Mouse (Mus musculus) G1E (cell line): ENCODE data around the gene Hnrnpa0. TPM values are rescaled to one million over a fixed set of nuclear protein-coding genes. Genes with fewer than 3 reads are reported as not detected.

Source experiments
- ATAC-seq: 2 replicates; pipeline ENCODE4 v1.8.0; 2016; ENCODE audit warnings: mild to moderate bottlenecking; ENCODE audit not compliant: insufficient number of reproducible peaks, poor library complexity, low FRiP score, severe bottlenecking; ENCODE audit errors: extremely low read depth
- DNase-seq: peaks from one replicate; pipeline ENCODE4 v3.0.0; 2012; ENCODE audit warnings: low spot score
- H3K27me3 ChIP-seq: 2 replicates; pipeline ENCODE4 v1.6.1; 2012; ENCODE audit warnings: mild to moderate bottlenecking, low read length, inconsistent platforms; ENCODE audit not compliant: insufficient read depth
- H3K36me3 ChIP-seq: replicated peaks from 2 replicates; pipeline ENCODE3; 2012; ENCODE audit warnings: mild to moderate bottlenecking, inconsistent platforms
- H3K4me1 ChIP-seq: 2 replicates; pipeline ENCODE4 v1.6.1; 2012; ENCODE audit warnings: low read depth, low read length, inconsistent platforms, mixed read lengths; ENCODE audit not compliant: insufficient read depth
- H3K4me3 ChIP-seq: 2 replicates; pipeline ENCODE4 v1.5.1; 2012; ENCODE audit warnings: low read depth, mild to moderate bottlenecking, inconsistent platforms, low read length, moderate library complexity, mixed read lengths
- H3K9me3 ChIP-seq: replicated peaks from 2 replicates; pipeline ENCODE4 v1.6.1; 2012; ENCODE audit warnings: inconsistent platforms
- CTCF ChIP-seq: IDR thresholded peaks from 2 replicates; pipeline ENCODE4 v1.5.1; 2012; ENCODE audit warnings: low read depth, low read length, inconsistent platforms, mixed read lengths
- GATA1 ChIP-seq: IDR thresholded peaks from 2 replicates; pipeline ENCODE4 v1.6.1; 2012; ENCODE audit warnings: borderline replicate concordance, low read length, inconsistent platforms, mixed read lengths
- GATA2 ChIP-seq: IDR thresholded peaks from 2 replicates; pipeline ENCODE4 v1.6.1; 2012; ENCODE audit warnings: low read depth, low read length, inconsistent platforms, borderline replicate concordance
- POLR2AphosphoS5 ChIP-seq: IDR thresholded peaks from 2 replicates; pipeline ENCODE4 v1.6.1; 2012; ENCODE audit warnings: low read depth, low read length, inconsistent platforms; ENCODE audit not compliant: insufficient replicate concordance
- TAL1 ChIP-seq: conservative IDR thresholded peaks from 2 replicates; pipeline ENCODE4 v1.6.1; 2012; ENCODE audit warnings: low read depth, low read length, inconsistent platforms, mixed read lengths
- polyA plus RNA-seq: library from polyadenylated mRNA; stranded (reverse); fragments of >175 nt; gene quantifications from 2 replicates; pipeline ENCODE4 v1.2.3, GENCODE M21; 2012
- total RNA-seq, 2 experiments: library from RNA; stranded (forward) in 1 of 2; stranded (reverse) in 1 of 2; fragments of 200-1000 nt in 1 of 2; fragments of >200 nt in 1 of 2; fragmentation: Nextera tagmentation in 1 of 2; gene quantifications; 2 replicates each; pipeline ENCODE4 v1.2.3; 2014 to 2017

Hnrnpa0 gene
- total and polyA plus RNA-seq, 3 experiments: 63.4 to 550 (median 78.5) TPM

GRCm38 (mm10) chr13:58158099-58158912 lies 29.9 kb upstream of the Hnrnpa0 start:
- Histone ChIP-seq H3K27me3 (no peaks in the 10 kb centered on the region; the same call in 1 of the 2 replicates), H3K4me1 (peaks cover 24% of the 10 kb centered on the region), H3K9me3 (peaks cover 2% of the 10 kb centered on the region; the same call in 1 of the 2 replicates), H3K4me3 (peak overlapping the region; percentile 100), H3K36me3 (peaks cover 36% of the 10 kb centered on the region)
- DNase-seq (peak; percentile 71), ATAC-seq (peak; percentile 74)
- no peak for TF ChIP-seq GATA2
- TF ChIP-seq CTCF: peak; percentile 95
- TF ChIP-seq GATA1: no peak
- no peak for TF ChIP-seq TAL1
- no peak for TF ChIP-seq POLR2AphosphoS5

GRCm38 (mm10) chr13:58157447-58158098 lies 29.2 kb upstream of the Hnrnpa0 start, which contains the start of gene Idnk:
Idnk (plus strand) TSS chr13:58157649.
- peak; percentile 85 for DNase-seq
- H3K4me3 ChIP-seq: peak within 1 kb of the TSS; percentile 100
- H3K27me3 ChIP-seq: no peaks in the 10 kb centered on the region; the same call in 1 of the 2 replicates
- peaks cover 2% of the 10 kb centered on the region; the same call in 1 of the 2 replicates for H3K9me3 ChIP-seq
- TF ChIP-seq CTCF: no peak
- TF ChIP-seq GATA2: no peak
- no peak for TF ChIP-seq GATA1
- TF ChIP-seq POLR2AphosphoS5: no peak
- TF ChIP-seq TAL1: no peak
- peak; percentile 87 for ATAC-seq
- H3K36me3 ChIP-seq: peaks cover 31% of the 10 kb centered on the region
- H3K4me1 ChIP-seq: peaks cover 24% of the 10 kb centered on the region

- DNase-seq: no peak
- Histone ChIP-seq H3K27me3 (peaks cover 3% of the 10 kb centered on the region; the same call in 1 of the 2 replicates), H3K4me1 (peaks cover 24% of the 10 kb centered on the region), H3K4me3 (peak overlapping the region; percentile 100), H3K36me3 (peaks cover 26% of the 10 kb centered on the region), H3K9me3 (peaks cover 2% of the 10 kb centered on the region; the same call in 1 of the 2 replicates)
- peak; percentile 25; the same call in 1 of the 2 replicates for ATAC-seq
- TF ChIP-seq TAL1: no peak
- TF ChIP-seq CTCF: no peak
- no peak for TF ChIP-seq GATA1
- no peak for TF ChIP-seq GATA2
- TF ChIP-seq POLR2AphosphoS5: no peak
Measured at GRCm38 (mm10) chr13:58157036-58157435, 28.7 kb upstream of the Hnrnpa0 start.

- ATAC-seq: no peak
- Histone ChIP-seq H3K36me3 (peaks cover 17% of the 10 kb centered on the region), H3K9me3 (peaks cover 2% of the 10 kb centered on the region; the same call in 1 of the 2 replicates), H3K4me3 (no peak overlapping the region), H3K27me3 (peaks cover 9% of the 10 kb centered on the region), H3K4me1 (peaks cover 24% of the 10 kb centered on the region)
- no peak for DNase-seq
- TF ChIP-seq CTCF (no peak), GATA1 (no peak), TAL1 (no peak), GATA2 (no peak), POLR2AphosphoS5 (no peak)
Measured at GRCm38 (mm10) chr13:58156031-58156430, 27.7 kb upstream of the Hnrnpa0 start.

- H3K27me3 ChIP-seq: peaks cover 31% of the 10 kb centered on the region
- TF ChIP-seq CTCF (no peak), TAL1 (no peak), POLR2AphosphoS5 (no peak), GATA1 (no peak), GATA2 (no peak)
- H3K36me3 ChIP-seq: no peaks in the 10 kb centered on the region
- H3K4me3 ChIP-seq: no peak overlapping the region
- ATAC-seq (no peak), DNase-seq (no peak)
- H3K9me3 ChIP-seq: peaks cover 2% of the 10 kb centered on the region; the same call in 1 of the 2 replicates
- H3K4me1 ChIP-seq: peaks cover 15% of the 10 kb centered on the region
Measured at GRCm38 (mm10) chr13:58150442-58150841, 22.1 kb upstream of the Hnrnpa0 start.

GRCm38 (mm10) chr13:58149629-58150028 lies 21.3 kb upstream of the Hnrnpa0 start:
- Histone ChIP-seq H3K9me3 (no peaks in the 10 kb centered on the region), H3K4me3 (no peak overlapping the region), H3K36me3 (no peaks in the 10 kb centered on the region), H3K27me3 (peaks cover 31% of the 10 kb centered on the region), H3K4me1 (peaks cover 15% of the 10 kb centered on the region)
- no peak for TF ChIP-seq GATA1
- no peak for TF ChIP-seq TAL1
- TF ChIP-seq POLR2AphosphoS5: no peak
- TF ChIP-seq CTCF: no peak
- no peak for TF ChIP-seq GATA2
- no peak for ATAC-seq
- DNase-seq: no peak
